ENCODE assay signal across 27 mouse cellular contexts in genomic region chr1:32487944-32488343, GRCm38 (mm10). TPM values are rescaled to one million over a fixed set of nuclear protein-coding genes. Genes with fewer than 3 reads are reported as not detected.
"Had no signal": no experiment of that assay in that cellular context is flagged by ENCODE, and none has a peak within 500 bp of the region (broad histone marks: within the 10 kb centered on the region; RNA-seq: fewer than 3 reads in every experiment).

No protein-coding gene starts in this region.

- H3K4me3 ChIP-seq: kidney, embryonic 15.5 days; left cerebral cortex, adult 2 months; liver, embryonic 13.5 days had no signal

- H3K9ac ChIP-seq: kidney, embryonic 15.5 days; liver, embryonic 13.5 days had no signal

- H3K4me2 ChIP-seq: kidney, embryonic 15.5 days; liver, embryonic 13.5 days; midbrain, embryonic 11.5 days had no signal

- H3K9me3 ChIP-seq: kidney, embryonic 15.5 days; liver, embryonic 13.5 days had no signal

- H3K27me3 ChIP-seq: kidney, embryonic 15.5 days; liver, embryonic 13.5 days had no signal

- H3K4me1 ChIP-seq: kidney, embryonic 15.5 days; liver, embryonic 13.5 days had no signal

- H3K27ac ChIP-seq: kidney, embryonic 15.5 days; left cerebral cortex, adult 2 months; liver, embryonic 13.5 days; stomach, postnatal 0 days had no signal

- H3K36me3 ChIP-seq: kidney, embryonic 15.5 days; liver, embryonic 13.5 days had no signal

- DNase-seq: kidney, adult 8-10 months; kidney, postnatal 10 days; kidney, postnatal 36 days; liver, embryonic 13.5 days; lung, adult 2 months; lung, postnatal 14 days; lung, postnatal 4 days; midbrain, embryonic 14.5 days; right cerebral cortex, postnatal 4 days; thymus, adult 2 months; thymus, postnatal 14 days; thymus, postnatal 4 days had no signal

RNA-seq across cellular contexts. Expression of gene Gm5415, which starts 59.1 kb away (rescaled TPM):
- total RNA-seq: layer of hippocampus, adult 18-20 months; layer of hippocampus, postnatal 14 days; left cerebral cortex, adult 2 months; left cerebral cortex, postnatal 10 days; left cerebral cortex, postnatal 36 days; liver, adult 2 months; megakaryocyte progenitor cell, adult 5-6 weeks; megakaryocyte-erythroid progenitor cell, adult 5-6 weeks; midbrain, postnatal 0 days had no signal
- polyA plus RNA-seq: limb, embryonic 14.5 days; liver, adult 2 months; liver, embryonic 13.5 days; liver, embryonic 16.5 days; lung, adult 2 months; lung, embryonic 16.5 days; thymus, adult 2 months had no signal
